Mouse (Mus musculus) intestine, postnatal 0 days (tissue): ENCODE measurements at regions not wholly inside any gene's neighbourhood (a gene's known extent, or its start where the extent isn't known, plus 50 kb on each side); places are given as distances from the start of the nearest gene placed in this dataset.

Experiments used
- ATAC-seq: fragments of 200-750 bp; cut with Nextera tagmentation; 2 replicates; pipeline ENCODE4 v1.8.0; 2017; ENCODE audit warnings: mild to moderate bottlenecking, moderate TSS enrichment, moderate library complexity
- H3K27ac ChIP-seq: fragments of 300-500 bp; sonication (generic); 2 replicates; pipeline ENCODE4 v1.5.1; 2014; ENCODE audit warnings: mild to moderate bottlenecking, low read depth, low read length, moderate library complexity
- H3K27me3 ChIP-seq: fragments of 300-500 bp; sonication (generic); replicated peaks from 2 replicates; pipeline ENCODE4 v1.6.1; 2014; ENCODE audit warnings: low read length, mixed read lengths; ENCODE audit not compliant: control insufficient read depth, insufficient read depth
- H3K36me3 ChIP-seq: fragments of 300-500 bp; sonication (generic); 2 replicates; pipeline ENCODE4 v1.6.1; 2014; ENCODE audit warnings: mild to moderate bottlenecking, moderate library complexity; ENCODE audit not compliant: control insufficient read depth, insufficient read depth
- H3K4me1 ChIP-seq: fragments of 300-500 bp; sonication (generic); replicated peaks from 2 replicates; pipeline ENCODE4 v1.6.1; 2014; ENCODE audit warnings: antibody characterized with exemption, low read length, mixed read lengths; ENCODE audit not compliant: control insufficient read depth, insufficient read depth
- H3K4me2 ChIP-seq: fragments of 300-500 bp; sonication (generic); replicated peaks from 2 replicates; pipeline ENCODE4 v1.6.1; 2014; ENCODE audit warnings: low read depth, mild to moderate bottlenecking, moderate library complexity
- H3K4me3 ChIP-seq: fragments of 300-500 bp; sonication (generic); 2 replicates; pipeline ENCODE4 v1.5.1; 2014; ENCODE audit warnings: low read depth, low read length
- H3K9ac ChIP-seq: fragments of 300-500 bp; sonication (generic); 2 replicates; pipeline ENCODE4 v1.6.1; 2014; ENCODE audit warnings: mild to moderate bottlenecking, low read depth, low read length
- H3K9me3 ChIP-seq: fragments of 300-500 bp; sonication (generic); 2 replicates; pipeline ENCODE4 v1.6.1; 2016; ENCODE audit warnings: mixed run types; ENCODE audit not compliant: control insufficient read depth
- CTCF ChIP-seq: sonication (generic); IDR thresholded peaks from 2 replicates; pipeline ENCODE4 v1.5.1; 2016; ENCODE audit warnings: low read depth, mild to moderate bottlenecking, control low read depth, antibody characterized with exemption, moderate library complexity
- WGBS: fragments of 180-500 bp; shearing (Covaris S2); extraction: QIAGEN DNeasy Blood & Tissue Kit; methylation state at CpG from one replicate; pipeline ENCODE4 v1.1.7; 2014; 5-methylcytosine and 5-hydroxymethylcytosine counted together

GRCm38 (mm10) chr1:148904067-148904466, 1057.0 kb downstream of the Pla2g4a start:
- ATAC-seq: no peak
- H3K4me1 ChIP-seq: no peaks in the 10 kb centered on the region

GRCm38 (mm10) chr1:148903093-148903492, 1058.0 kb downstream of the Pla2g4a start:
- H3K27me3 ChIP-seq: no peaks in the 10 kb centered on the region
- no peaks in the 10 kb centered on the region for H3K9me3 ChIP-seq
- H3K9ac ChIP-seq: no peak overlapping the region
- no peaks in the 10 kb centered on the region for H3K4me1 ChIP-seq
- H3K4me3 ChIP-seq: no peak overlapping the region
- no peaks in the 10 kb centered on the region for H3K36me3 ChIP-seq
- ATAC-seq: no peak
- no peak overlapping the region for H3K27ac ChIP-seq
- TF ChIP-seq CTCF: no peak
- H3K4me2 ChIP-seq: no peak overlapping the region

More at GRCm38 (mm10) chr1:148904067-148904466, 1057.0 kb downstream of the Pla2g4a start:
- Histone ChIP-seq H3K9me3 (no peaks in the 10 kb centered on the region), H3K4me2 (no peak overlapping the region), H3K4me3 (no peak overlapping the region), H3K9ac (no peak overlapping the region), H3K27ac (no peak overlapping the region), H3K27me3 (no peaks in the 10 kb centered on the region), H3K36me3 (no peaks in the 10 kb centered on the region)
- TF ChIP-seq CTCF: no peak

- WGBS: 51% methylated on average over 2 of the region's 2 CpGs
- peak; percentile 73 for ATAC-seq
- no peaks in the 10 kb centered on the region for H3K36me3 ChIP-seq
- H3K9me3 ChIP-seq: no peaks in the 10 kb centered on the region
- H3K4me1 ChIP-seq: no peaks in the 10 kb centered on the region
- TF ChIP-seq CTCF: no peak
- H3K4me2 ChIP-seq: no peak overlapping the region
- H3K27me3 ChIP-seq: no peaks in the 10 kb centered on the region
- H3K9ac ChIP-seq: no peak overlapping the region
- H3K27ac ChIP-seq: no peak overlapping the region
- no peak overlapping the region for H3K4me3 ChIP-seq
Observed at GRCm38 (mm10) chr1:148901319-148902033, 1059.6 kb downstream of the Pla2g4a start.

- H3K36me3 ChIP-seq: no peaks in the 10 kb centered on the region
- 87% methylated on average over 1 of the region's 1 CpGs for WGBS
- H3K27me3 ChIP-seq: no peaks in the 10 kb centered on the region
- H3K4me2 ChIP-seq: no peak overlapping the region
- ATAC-seq: no peak
- no peaks in the 10 kb centered on the region for H3K4me1 ChIP-seq
- H3K27ac ChIP-seq: no peak overlapping the region
- no peak overlapping the region for H3K9ac ChIP-seq
- no peak for TF ChIP-seq CTCF
- H3K4me3 ChIP-seq: no peak overlapping the region
- no peaks in the 10 kb centered on the region for H3K9me3 ChIP-seq
Observed at GRCm38 (mm10) chr1:148870788-148871187, 1090.3 kb downstream of the Pla2g4a start.

- Histone ChIP-seq H3K27me3 (no peaks in the 10 kb centered on the region), H3K9ac (no peak overlapping the region), H3K27ac (no peak overlapping the region), H3K9me3 (no peaks in the 10 kb centered on the region), H3K4me3 (no peak overlapping the region), H3K4me1 (no peaks in the 10 kb centered on the region), H3K4me2 (no peak overlapping the region), H3K36me3 (no peaks in the 10 kb centered on the region)
- WGBS: 78% methylated on average over 2 of the region's 2 CpGs
- no peak for TF ChIP-seq CTCF
- ATAC-seq: no peak
Observed at GRCm38 (mm10) chr1:148863582-148863981, 1097.5 kb downstream of the Pla2g4a start.

- no peak for TF ChIP-seq CTCF
- H3K4me2 ChIP-seq: no peak overlapping the region
- H3K27me3 ChIP-seq: no peaks in the 10 kb centered on the region
- H3K27ac ChIP-seq: no peak overlapping the region
- 78% methylated on average over 1 of the region's 1 CpGs for WGBS
- H3K4me1 ChIP-seq: no peaks in the 10 kb centered on the region
- no peaks in the 10 kb centered on the region for H3K9me3 ChIP-seq
- no peak overlapping the region for H3K4me3 ChIP-seq
- no peak for ATAC-seq
- no peak overlapping the region for H3K9ac ChIP-seq
- no peaks in the 10 kb centered on the region for H3K36me3 ChIP-seq
Observed at GRCm38 (mm10) chr1:148852990-148853389, 1108.1 kb downstream of the Pla2g4a start.

- Histone ChIP-seq H3K4me3 (no peak overlapping the region), H3K27ac (no peak overlapping the region), H3K27me3 (no peaks in the 10 kb centered on the region), H3K9ac (no peak overlapping the region), H3K9me3 (no peaks in the 10 kb centered on the region), H3K4me1 (no peaks in the 10 kb centered on the region), H3K4me2 (no peak overlapping the region), H3K36me3 (no peaks in the 10 kb centered on the region)
- 66% methylated on average over 2 of the region's 2 CpGs for WGBS
- no peak for ATAC-seq
- TF ChIP-seq CTCF: no peak
Observed at GRCm38 (mm10) chr1:148846595-148846994, 1114.5 kb downstream of the Pla2g4a start.
